Mouse (Mus musculus) liver, embryonic 16.5 days (tissue): ENCODE measurements around the gene Pdxk. TPM values are rescaled to one million over a fixed set of nuclear protein-coding genes. Genes with fewer than 3 reads are reported as not detected.

Source experiments
- ATAC-seq: fragments of 200-750 bp; cut with Nextera tagmentation; 2 replicates; pipeline ENCODE4 v1.8.0; 2017; ENCODE audit warnings: low read depth, mild to moderate bottlenecking, moderate number of reproducible peaks, moderate library complexity
- H3K27ac ChIP-seq: fragments of 300-500 bp; sonication (generic); 2 replicates; pipeline ENCODE4 v1.5.1; 2014; ENCODE audit warnings: mild to moderate bottlenecking, low read length
- H3K27me3 ChIP-seq: fragments of 300-500 bp; sonication (generic); 2 replicates; pipeline ENCODE4 v1.6.1; 2014; ENCODE audit warnings: low read depth, low read length, mixed read lengths; ENCODE audit not compliant: control insufficient read depth, insufficient read depth
- H3K36me3 ChIP-seq: fragments of 300-500 bp; sonication (generic); 2 replicates; pipeline ENCODE4 v1.6.1; 2014; ENCODE audit warnings: mild to moderate bottlenecking; ENCODE audit not compliant: control insufficient read depth, insufficient read depth
- H3K4me1 ChIP-seq: fragments of 300-500 bp; sonication (generic); 2 replicates; pipeline ENCODE4 v1.6.1; 2014; ENCODE audit warnings: low read depth, low read length, mixed read lengths; ENCODE audit not compliant: control insufficient read depth
- H3K4me2 ChIP-seq: fragments of 300-500 bp; sonication (generic); 2 replicates; pipeline ENCODE4 v1.6.1; 2014; ENCODE audit warnings: low read depth, low read length, mixed read lengths
- H3K4me3 ChIP-seq: fragments of 300-500 bp; sonication (generic); 2 replicates; pipeline ENCODE4 v1.5.1; 2014; ENCODE audit warnings: low read depth, mild to moderate bottlenecking, low read length
- H3K9ac ChIP-seq: fragments of 300-500 bp; sonication (generic); 2 replicates; pipeline ENCODE4 v1.6.1; 2014; ENCODE audit warnings: low read depth, low read length
- H3K9me3 ChIP-seq: fragments of 300-500 bp; sonication (generic); replicated peaks from 2 replicates; pipeline ENCODE4 v1.6.1; 2016; ENCODE audit warnings: low read length; ENCODE audit not compliant: control insufficient read depth
- WGBS: fragments of 180-500 bp; shearing (Covaris S2); extraction: QIAGEN DNeasy Blood & Tissue Kit; methylation state at CpG from one replicate; pipeline ENCODE4 v1.1.7; 2014; ENCODE audit not compliant: insufficient replicate concordance; 5-methylcytosine and 5-hydroxymethylcytosine counted together
- polyA plus RNA-seq: library from polyadenylated mRNA; unstranded; fragments of >200 nt; fragmentation: Nextera tagmentation; extraction: Ambion mirVana; gene quantifications from 2 replicates; pipeline ENCODE4 v1.2.1, GENCODE M21; 2015

The Pdxk gene
- polyA plus RNA-seq, 1 experiment from 2014 or later: 6.4 TPM

DNA sequence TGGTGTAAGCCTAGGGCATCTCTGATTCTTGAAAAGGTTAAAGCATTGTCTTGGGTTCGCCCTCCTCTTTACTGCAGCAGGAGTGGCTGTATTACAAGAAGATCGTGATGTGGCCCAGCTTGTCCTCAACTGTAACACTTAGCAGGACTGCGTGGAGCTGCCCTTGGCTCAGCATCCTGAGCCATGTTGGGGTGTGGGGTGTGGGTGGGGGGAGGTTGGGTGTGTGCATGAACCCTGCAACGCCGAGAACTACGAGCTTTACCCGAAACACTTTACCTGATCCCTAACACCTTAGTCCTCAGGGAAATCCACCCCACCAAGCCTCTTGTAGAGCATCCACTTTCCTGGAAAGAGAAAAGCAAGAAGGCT lies 51.6 kb downstream of the Pdxk start:
- H3K4me1 ChIP-seq: peaks cover 9% of the 10 kb centered on the region
- peak overlapping the region; percentile 89 for H3K4me3 ChIP-seq
- no peaks in the 10 kb centered on the region for H3K9me3 ChIP-seq
- 31% methylated on average over 7 of the region's 7 CpGs for WGBS
- H3K36me3 ChIP-seq: peaks cover 17% of the 10 kb centered on the region
- H3K4me2 ChIP-seq: peak overlapping the region; percentile 89
- H3K9ac ChIP-seq: no peak overlapping the region; the same call in 1 of the 2 replicates
- ATAC-seq: peak; percentile 1; the same call in 1 of the 2 replicates
- no peak overlapping the region for H3K27ac ChIP-seq
- no peaks in the 10 kb centered on the region for H3K27me3 ChIP-seq

DNA sequence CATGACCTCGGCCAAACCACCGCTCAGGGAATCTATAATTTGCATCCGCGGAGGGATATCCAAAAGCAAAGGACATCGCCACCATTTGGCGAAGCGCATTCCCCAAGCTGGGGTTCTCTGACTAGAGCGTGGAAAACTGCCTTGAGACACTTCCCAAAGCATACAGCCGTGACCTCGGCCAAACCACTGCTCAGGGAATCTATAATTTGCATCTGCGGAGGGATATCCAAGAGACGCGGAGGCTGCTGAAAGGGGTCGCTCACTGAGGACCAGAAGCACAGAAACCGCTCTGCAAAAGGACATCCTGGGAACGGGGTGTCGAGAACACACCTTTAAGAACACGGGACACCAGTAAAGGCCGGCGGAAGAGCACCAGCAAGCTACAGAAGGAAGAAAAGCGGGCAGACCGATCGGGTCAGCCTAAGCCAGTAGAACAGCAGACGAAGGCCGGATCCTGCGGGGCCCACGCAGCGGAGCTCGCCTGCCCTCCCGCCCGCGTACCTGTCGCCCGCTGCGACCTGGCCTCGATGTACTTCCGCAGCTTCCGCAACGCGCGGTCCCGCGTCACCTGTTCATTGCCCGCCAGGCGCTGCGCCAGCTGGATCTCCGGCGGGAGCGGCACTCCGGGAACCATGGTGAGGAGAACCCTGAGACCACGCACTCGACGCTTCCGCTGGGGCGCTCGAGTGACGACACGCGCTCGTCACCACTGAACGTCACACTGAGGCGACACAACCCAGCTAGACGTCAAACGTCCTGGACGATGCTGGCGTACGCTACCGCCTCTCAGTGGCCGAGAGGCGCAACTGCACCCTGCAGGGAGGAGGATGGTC lies 52.2 kb downstream of the Pdxk start, which contains the start of gene Rrp1:
Gene Rrp1 (minus strand): TSS at position 725 of the 833 bp plus-strand sequence.
- peak; percentile 95 for ATAC-seq
- H3K4me3 ChIP-seq: peak within 1 kb of the TSS; percentile 89
- under 1% methylated on average over 70 of the region's 70 CpGs for WGBS
- no peaks in the 10 kb centered on the region for H3K9me3 ChIP-seq
- no peaks in the 10 kb centered on the region for H3K27me3 ChIP-seq
- H3K36me3 ChIP-seq: peaks cover 19% of the 10 kb centered on the region
- H3K27ac ChIP-seq: peak within 1 kb of the TSS; percentile 74
- peaks cover 10% of the 10 kb centered on the region for H3K4me1 ChIP-seq
- H3K4me2 ChIP-seq: peak within 1 kb of the TSS; percentile 89
- peak within 1 kb of the TSS; percentile 76 for H3K9ac ChIP-seq

DNA sequence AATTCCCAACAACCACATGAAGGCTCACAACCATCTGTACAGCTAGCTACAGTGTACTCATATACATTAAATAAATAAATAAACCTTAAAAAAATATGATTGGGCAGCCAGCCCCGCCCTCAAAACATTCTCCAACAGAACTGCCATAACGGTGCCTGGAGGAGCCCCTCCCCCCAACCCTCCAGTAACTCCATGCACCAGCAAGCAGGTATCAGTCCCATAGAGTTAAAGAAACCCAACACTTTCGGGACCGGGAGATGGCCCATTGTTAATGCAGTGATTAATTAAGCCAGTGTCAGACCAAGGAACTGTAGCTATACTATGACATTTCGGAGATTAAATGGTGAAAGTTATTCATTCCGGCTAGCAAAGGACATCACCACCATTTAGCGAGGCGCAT lies 52.9 kb downstream of the Pdxk start:
- Histone ChIP-seq H3K4me1 (peaks cover 16% of the 10 kb centered on the region), H3K27me3 (no peaks in the 10 kb centered on the region), H3K36me3 (peaks cover 20% of the 10 kb centered on the region), H3K9me3 (no peaks in the 10 kb centered on the region), H3K4me2 (peak overlapping the region; percentile 89), H3K27ac (no peak overlapping the region), H3K4me3 (peak overlapping the region; percentile 89), H3K9ac (peak overlapping the region; percentile 76)
- ATAC-seq: no peak
- WGBS: 11% methylated on average over 8 of the region's 8 CpGs

DNA sequence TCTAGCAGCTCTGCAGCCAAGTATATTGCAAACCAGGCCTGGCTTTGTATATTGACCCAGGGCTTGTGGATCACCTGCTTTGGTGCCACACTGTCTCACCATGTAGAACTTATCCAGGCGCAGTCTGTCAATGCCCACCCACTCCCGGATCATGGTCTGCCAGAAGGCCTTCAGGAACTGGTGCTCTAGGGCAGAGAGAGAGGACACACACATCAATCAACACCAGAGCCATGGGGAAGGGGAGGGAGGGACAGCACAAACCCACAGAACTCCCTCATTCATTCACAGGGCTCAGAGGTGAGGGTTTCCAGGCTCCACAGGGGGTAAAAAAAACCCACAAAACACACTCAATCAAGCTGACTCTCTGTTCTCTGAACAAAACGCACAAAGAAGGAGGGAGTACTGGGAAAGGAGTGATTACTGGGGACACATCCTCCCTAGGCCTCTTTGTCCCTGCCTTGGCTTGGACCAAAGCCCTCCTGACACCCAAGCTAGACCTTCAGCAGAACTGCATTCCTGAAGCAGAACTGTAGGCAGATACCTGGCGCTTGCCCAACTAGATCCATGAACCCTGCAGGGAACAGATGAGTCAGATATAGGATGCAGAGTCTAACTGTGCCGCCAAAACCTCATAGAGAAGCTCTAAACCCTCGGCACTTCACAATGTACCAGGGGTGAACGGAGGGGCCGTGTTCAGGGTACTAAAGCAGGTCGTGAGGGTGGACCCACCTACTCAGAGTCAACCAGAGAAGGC lies 55.6 kb downstream of the Pdxk start:
- Histone ChIP-seq H3K9ac (no peak overlapping the region), H3K36me3 (peaks cover 41% of the 10 kb centered on the region), H3K9me3 (no peaks in the 10 kb centered on the region), H3K27me3 (no peaks in the 10 kb centered on the region), H3K4me3 (no peak overlapping the region), H3K27ac (no peak overlapping the region), H3K4me2 (no peak overlapping the region), H3K4me1 (peaks cover 17% of the 10 kb centered on the region)
- WGBS: 75% methylated on average over 9 of the region's 9 CpGs
- ATAC-seq: no peak

DNA sequence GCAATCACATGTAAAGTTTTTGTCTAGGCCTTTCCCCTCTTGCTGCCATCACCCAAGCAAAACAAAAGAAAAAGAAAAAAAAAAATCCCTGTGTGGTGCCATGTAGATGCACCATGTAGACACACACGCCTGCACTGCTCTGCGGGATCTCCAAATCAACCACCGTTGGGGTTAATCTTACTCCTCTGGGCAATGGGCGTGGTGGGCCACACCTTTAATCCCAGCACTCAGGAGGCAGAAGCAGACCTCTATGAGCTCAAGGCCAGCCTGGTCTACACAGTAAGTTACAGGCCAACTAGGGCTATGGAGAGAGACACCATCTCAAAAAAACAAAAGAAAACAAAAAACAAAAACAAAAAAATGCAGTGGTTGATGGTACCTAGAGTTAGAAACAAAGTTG lies 57.6 kb downstream of the Pdxk start:
- Histone ChIP-seq H3K9ac (no peak overlapping the region), H3K36me3 (peaks cover 61% of the 10 kb centered on the region), H3K4me1 (peaks cover 17% of the 10 kb centered on the region), H3K27ac (no peak overlapping the region), H3K27me3 (no peaks in the 10 kb centered on the region), H3K9me3 (no peaks in the 10 kb centered on the region), H3K4me2 (no peak overlapping the region), H3K4me3 (no peak overlapping the region)
- WGBS: 31% methylated on average over 4 of the region's 4 CpGs
- 0 out of 2 replicates have a peak, but pooled peaks have one; percentile 20 for ATAC-seq

DNA sequence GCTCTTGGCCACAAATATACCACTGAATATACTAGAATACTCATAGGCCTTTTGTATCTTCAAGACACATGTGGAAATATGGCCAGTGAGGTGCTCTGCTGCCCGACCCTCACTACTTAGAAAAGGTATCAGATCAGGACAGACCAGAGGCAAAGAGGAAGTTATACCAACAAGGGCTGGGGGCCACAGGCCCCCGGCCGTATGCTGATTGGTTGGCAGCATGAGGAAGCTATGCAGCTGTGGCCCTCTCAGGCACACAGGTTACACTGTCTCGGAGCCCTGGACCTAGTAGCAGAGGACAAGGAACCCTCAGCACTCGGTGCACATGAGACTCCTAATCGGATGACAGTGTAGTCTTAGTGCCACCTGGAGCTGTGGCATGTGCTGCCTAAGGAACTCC lies 58.6 kb downstream of the Pdxk start:
- H3K9me3 ChIP-seq: no peaks in the 10 kb centered on the region
- no peak overlapping the region for H3K4me3 ChIP-seq
- 0 out of 2 replicates have a peak, but pooled peaks have one; percentile 23 for ATAC-seq
- H3K4me2 ChIP-seq: no peak overlapping the region
- peaks cover 71% of the 10 kb centered on the region for H3K36me3 ChIP-seq
- H3K9ac ChIP-seq: no peak overlapping the region
- no peaks in the 10 kb centered on the region for H3K27me3 ChIP-seq
- 43% methylated on average over 6 of the region's 6 CpGs for WGBS
- H3K4me1 ChIP-seq: peaks cover 9% of the 10 kb centered on the region
- no peak overlapping the region for H3K27ac ChIP-seq

DNA sequence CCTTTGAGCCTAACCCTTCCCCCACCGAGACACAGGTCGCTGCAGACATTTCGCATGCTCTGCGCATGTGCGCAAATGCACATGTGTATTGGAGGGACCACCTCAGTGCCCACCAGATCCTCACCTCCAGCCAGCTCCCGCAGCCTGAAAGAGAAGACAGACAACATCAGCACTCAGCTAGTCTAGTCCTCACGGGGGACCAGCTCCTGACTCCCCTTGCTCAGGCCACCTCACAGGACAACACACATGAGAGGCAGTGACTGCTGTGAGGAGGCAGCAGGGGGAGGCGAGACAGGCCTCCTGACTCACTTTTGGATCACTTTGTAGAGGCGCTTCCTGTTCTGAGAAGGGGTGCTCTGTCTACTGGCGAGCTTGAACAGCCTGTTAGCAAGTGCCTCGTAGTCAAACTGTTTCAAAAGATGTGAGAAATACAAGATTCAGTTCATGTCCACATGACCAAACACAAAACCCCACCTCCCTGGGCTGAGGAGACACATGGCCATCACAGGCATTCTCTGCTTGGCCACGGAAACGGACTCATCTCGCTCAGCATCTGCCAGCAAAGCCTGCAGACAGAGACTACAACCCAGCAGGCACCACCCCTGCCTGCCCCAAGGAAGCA lies 62.4 kb downstream of the Pdxk start:
- H3K27ac ChIP-seq: no peak overlapping the region
- H3K9me3 ChIP-seq: no peaks in the 10 kb centered on the region
- peaks cover 58% of the 10 kb centered on the region for H3K36me3 ChIP-seq
- H3K27me3 ChIP-seq: no peaks in the 10 kb centered on the region
- WGBS: 82% methylated on average over 14 of the region's 14 CpGs
- H3K4me2 ChIP-seq: no peak overlapping the region
- H3K4me1 ChIP-seq: peaks cover 24% of the 10 kb centered on the region
- no peak overlapping the region for H3K9ac ChIP-seq
- no peak for ATAC-seq
- H3K4me3 ChIP-seq: no peak overlapping the region

DNA sequence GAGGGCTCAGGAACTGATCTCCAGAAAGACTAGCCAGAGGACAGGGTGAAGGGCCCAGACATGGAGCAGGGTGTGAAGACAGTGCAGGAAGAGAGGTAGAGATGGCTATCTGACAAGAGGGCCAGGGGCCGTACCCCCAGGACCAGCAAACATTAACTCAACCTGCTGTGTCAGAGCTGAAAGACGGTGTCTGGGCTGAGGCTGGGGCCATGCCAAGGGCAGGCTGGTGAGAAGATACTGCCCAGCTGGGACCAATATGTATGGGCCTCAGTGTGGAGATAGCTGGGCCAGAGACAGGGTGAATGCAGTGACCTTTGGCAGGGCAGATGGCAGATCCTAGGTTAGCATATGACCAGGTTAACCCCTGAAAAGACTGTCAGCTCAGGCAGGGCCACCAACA lies 63.6 kb downstream of the Pdxk start:
- no peak for ATAC-seq
- 63% methylated on average over 2 of the region's 2 CpGs for WGBS
- no peaks in the 10 kb centered on the region for H3K27me3 ChIP-seq
- peaks cover 18% of the 10 kb centered on the region for H3K4me1 ChIP-seq
- H3K36me3 ChIP-seq: peaks cover 51% of the 10 kb centered on the region
- no peak overlapping the region for H3K9ac ChIP-seq
- H3K4me2 ChIP-seq: no peak overlapping the region
- H3K9me3 ChIP-seq: no peaks in the 10 kb centered on the region
- H3K27ac ChIP-seq: no peak overlapping the region
- no peak overlapping the region for H3K4me3 ChIP-seq
